Mouse (Mus musculus): ENCODE data around the gene Hist4h4. TPM values are rescaled to one million over a fixed set of nuclear protein-coding genes. Genes with fewer than 3 reads are reported as not detected.

The Hist4h4 gene
- polyA plus RNA-seq (2015; fragmentation: Illumina TruSeq; extraction: RNeasy Lipid Tissue Mini Kit (QIAGEN cat#74804); ENCODE audit: insufficient read depth, low replicate concordance) = 0.28 TPM

GRCm38 (mm10) chr6:136803739-136804633 lies at the start of gene Hist4h4:
Gene Hist4h4, minus strand, starts transcription at chr6:136804415.

GRCm38 (mm10) chr6:136835352-136835751 lies 31.1 kb upstream of the Hist4h4 start, which contains the start of gene Smco3:
Gene Smco3, minus strand, starts transcription at chr6:136835452.

GRCm38 (mm10) chr6:136827881-136828561 lies 23.8 kb upstream of the Hist4h4 start, which contains the start of gene Wbp11:
Gene Wbp11, minus strand, starts transcription at chr6:136828233.

GRCm38 (mm10) chr6:136827516-136827880 lies 23.3 kb upstream of the Hist4h4 start, which contains the start of gene BC049715:
Gene BC049715, plus strand, starts transcription at chr6:136827626.

GRCm38 (mm10) chr6:136808014-136808417 lies 3.8 kb upstream of the Hist4h4 start, which contains the start of gene H2afj:
Gene H2afj, plus strand, starts transcription at chr6:136808244.

GRCm38 (mm10) chr6:136781377-136781986 lies 22.7 kb downstream of the Hist4h4 start, which contains the start of gene Gucy2c:
Gene Gucy2c, minus strand, starts transcription at chr6:136781765.

Other genes with a start within 250 kb of the Hist4h4 start
- 304 TPM for gene Plbd1, start 142.5 kb downstream of the Hist4h4 start, polyA plus RNA-seq (2015; fragmentation: Illumina TruSeq; extraction: RNeasy Lipid Tissue Mini Kit (QIAGEN cat#74804); ENCODE audit: insufficient read depth, low replicate concordance)
- gene Gucy2c, start 22.6 kb downstream of the Hist4h4 start, polyA plus RNA-seq (2015; fragmentation: Illumina TruSeq; extraction: RNeasy Lipid Tissue Mini Kit (QIAGEN cat#74804); ENCODE audit: insufficient read depth, low replicate concordance) = 0.39 TPM
- 22.0 TPM for gene H2afj, start 3.8 kb upstream of the Hist4h4 start, polyA plus RNA-seq (2015; fragmentation: Illumina TruSeq; extraction: RNeasy Lipid Tissue Mini Kit (QIAGEN cat#74804); ENCODE audit: insufficient read depth, low replicate concordance)
- gene BC049715, start 23.2 kb upstream of the Hist4h4 start, polyA plus RNA-seq (2015; fragmentation: Illumina TruSeq; extraction: RNeasy Lipid Tissue Mini Kit (QIAGEN cat#74804); ENCODE audit: insufficient read depth, low replicate concordance) = 2.9 TPM
- gene Wbp11, start 23.8 kb upstream of the Hist4h4 start, polyA plus RNA-seq (2015; fragmentation: Illumina TruSeq; extraction: RNeasy Lipid Tissue Mini Kit (QIAGEN cat#74804); ENCODE audit: insufficient read depth, low replicate concordance) = 73.6 TPM
- gene Smco3, start 31.0 kb upstream of the Hist4h4 start, polyA plus RNA-seq (2015; fragmentation: Illumina TruSeq; extraction: RNeasy Lipid Tissue Mini Kit (QIAGEN cat#74804); ENCODE audit: insufficient read depth, low replicate concordance) = not detected
- gene Art4, start 53.3 kb upstream of the Hist4h4 start, polyA plus RNA-seq (2015; fragmentation: Illumina TruSeq; extraction: RNeasy Lipid Tissue Mini Kit (QIAGEN cat#74804); ENCODE audit: insufficient read depth, low replicate concordance) = 8.5 TPM
- 31.9 TPM for gene Mgp, start 71.4 kb upstream of the Hist4h4 start, polyA plus RNA-seq (2015; fragmentation: Illumina TruSeq; extraction: RNeasy Lipid Tissue Mini Kit (QIAGEN cat#74804); ENCODE audit: insufficient read depth, low replicate concordance)
- gene Erp27, start 117.8 kb upstream of the Hist4h4 start, polyA plus RNA-seq (2015; fragmentation: Illumina TruSeq; extraction: RNeasy Lipid Tissue Mini Kit (QIAGEN cat#74804); ENCODE audit: insufficient read depth, low replicate concordance) = 8.9 TPM
- not detected for gene Pde6h, start 119.4 kb upstream of the Hist4h4 start, polyA plus RNA-seq (2015; fragmentation: Illumina TruSeq; extraction: RNeasy Lipid Tissue Mini Kit (QIAGEN cat#74804); ENCODE audit: insufficient read depth, low replicate concordance)
- gene Arhgdib, start 137.5 kb upstream of the Hist4h4 start, polyA plus RNA-seq (2015; fragmentation: Illumina TruSeq; extraction: RNeasy Lipid Tissue Mini Kit (QIAGEN cat#74804); ENCODE audit: insufficient read depth, low replicate concordance) = 1,348 TPM

Measured in spleen, adult 10 weeks (tissue).